Mouse (Mus musculus) urinary bladder, adult 18-20 months (tissue): Measurements from ENCODE around the gene Ap4e1.
"Not testable (repeated sequence)": the region's sequence is repeated elsewhere in the genome, so short reads cannot be mapped to it uniquely, and the experiment has no call there.

Experiments
- DNase-seq, 2 experiments: peaks; one replicate each; pipeline ENCODE4 v3.0.0; 2022; ENCODE audit warnings: low spot score in 2 of 2, mixed read lengths in 2 of 2

Ap4e1 gene

GRCm38 (mm10) chr2:127077611-127078010, 69.1 kb downstream of the Ap4e1 start:
- DNase-seq: no peak

DNA sequence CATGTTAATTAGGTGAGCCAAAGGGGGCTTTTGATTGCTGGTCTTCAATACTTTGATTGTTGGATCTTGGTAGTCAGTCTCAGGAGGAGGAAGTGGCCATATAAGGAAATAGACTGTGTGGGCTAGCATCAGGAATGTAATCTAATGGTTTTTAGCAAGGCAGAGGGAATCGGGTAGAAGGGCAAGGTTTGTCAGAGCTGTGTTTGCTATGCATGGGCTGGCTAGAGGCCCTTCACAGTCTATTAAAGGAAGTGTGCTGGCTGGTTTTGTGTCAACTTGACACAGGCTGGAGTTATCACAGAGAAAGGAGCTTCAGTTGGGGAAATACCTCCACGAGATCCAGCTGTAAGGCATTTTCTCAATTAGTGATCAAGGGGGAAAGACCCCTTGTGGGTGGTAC, 70.5 kb downstream of the Ap4e1 start:
- DNase-seq: not testable (repeated sequence)

DNA sequence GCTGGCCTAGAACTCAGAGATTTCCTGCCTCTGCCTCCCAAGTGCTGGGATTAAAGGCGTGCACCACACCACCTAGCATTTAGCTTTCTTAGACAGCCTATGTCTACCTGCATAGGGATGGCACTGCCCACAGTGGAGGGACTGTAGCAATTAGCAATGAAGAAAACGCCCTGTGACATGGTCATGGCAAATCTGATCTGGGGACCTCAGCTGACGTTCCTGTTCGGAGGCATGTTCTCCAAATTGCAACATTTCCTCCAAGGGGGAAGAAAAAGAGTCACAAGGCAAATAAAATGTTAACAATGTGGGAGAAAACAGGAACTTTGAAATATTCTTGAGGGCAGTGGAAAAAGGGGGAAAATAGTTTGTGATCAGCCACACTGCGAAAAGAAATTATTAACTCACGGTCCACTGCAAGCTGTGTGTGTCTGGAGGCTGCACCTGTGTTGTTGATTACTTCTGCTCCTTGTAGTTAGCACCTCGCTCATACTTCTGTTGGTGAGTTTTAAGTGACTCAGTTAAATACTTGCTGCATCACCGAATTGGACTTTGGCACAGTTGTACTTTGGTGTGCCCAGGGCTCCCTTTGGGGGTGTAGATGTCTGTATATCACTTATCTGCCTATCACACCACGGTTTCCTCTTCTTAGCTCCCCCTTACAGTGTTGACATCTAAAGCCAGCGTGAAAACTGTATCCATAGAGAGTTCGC, 71.5 kb downstream of the Ap4e1 start:
- no peak for DNase-seq

GRCm38 (mm10) chr2:127080591-127081218, 72.2 kb downstream of the Ap4e1 start:
- DNase-seq: no peak

DNA sequence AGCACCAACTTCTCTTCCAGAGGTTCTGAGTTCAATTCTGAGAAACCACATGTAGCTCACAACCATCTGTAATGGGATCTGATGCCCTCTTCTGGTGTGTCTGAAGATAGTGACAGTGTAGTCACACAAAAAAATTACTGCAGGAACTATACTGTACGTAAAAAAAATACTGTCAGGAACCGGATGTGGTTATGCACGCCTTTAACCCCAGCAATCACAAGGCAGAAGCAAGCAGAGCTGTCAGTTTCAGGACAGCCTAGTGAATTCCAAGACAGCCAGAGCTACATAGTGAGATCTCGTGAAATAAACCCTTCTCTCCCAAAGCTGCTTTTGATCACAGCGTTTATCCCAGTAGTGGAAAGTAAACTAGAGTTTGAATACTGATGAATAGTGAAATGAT, 77.7 kb downstream of the Ap4e1 start:
- DNase-seq: no peak

- DNase-seq: not testable (repeated sequence)
Measured at GRCm38 (mm10) chr2:127090151-127090550, 81.6 kb downstream of the Ap4e1 start.

DNA sequence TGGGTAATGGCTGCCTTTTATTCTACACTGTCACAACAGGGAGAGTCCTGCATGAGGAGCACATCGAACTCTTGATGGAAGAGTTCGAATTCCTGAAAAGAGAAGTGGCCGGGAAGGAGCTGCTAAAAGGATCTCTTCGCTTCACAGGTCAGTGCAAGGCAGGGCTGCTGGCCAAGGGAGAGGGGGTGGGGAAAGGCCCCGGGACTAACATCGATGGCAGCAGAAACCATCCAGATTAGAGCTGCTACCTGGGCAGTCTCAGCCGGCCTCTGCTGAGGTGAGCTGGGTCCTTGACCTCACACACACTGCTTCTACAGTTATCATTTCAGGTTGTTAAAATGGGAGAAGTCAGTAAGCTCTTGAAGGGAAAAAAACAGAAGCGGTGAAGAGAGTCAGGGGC, 83.5 kb downstream of the Ap4e1 start:
- no peak for DNase-seq

- DNase-seq: no peak
Measured at GRCm38 (mm10) chr2:127108986-127109385, 100.5 kb downstream of the Ap4e1 start.
